Mouse (Mus musculus): ENCODE measurements around the gene Sorbs1.

The Sorbs1 gene

DNA sequence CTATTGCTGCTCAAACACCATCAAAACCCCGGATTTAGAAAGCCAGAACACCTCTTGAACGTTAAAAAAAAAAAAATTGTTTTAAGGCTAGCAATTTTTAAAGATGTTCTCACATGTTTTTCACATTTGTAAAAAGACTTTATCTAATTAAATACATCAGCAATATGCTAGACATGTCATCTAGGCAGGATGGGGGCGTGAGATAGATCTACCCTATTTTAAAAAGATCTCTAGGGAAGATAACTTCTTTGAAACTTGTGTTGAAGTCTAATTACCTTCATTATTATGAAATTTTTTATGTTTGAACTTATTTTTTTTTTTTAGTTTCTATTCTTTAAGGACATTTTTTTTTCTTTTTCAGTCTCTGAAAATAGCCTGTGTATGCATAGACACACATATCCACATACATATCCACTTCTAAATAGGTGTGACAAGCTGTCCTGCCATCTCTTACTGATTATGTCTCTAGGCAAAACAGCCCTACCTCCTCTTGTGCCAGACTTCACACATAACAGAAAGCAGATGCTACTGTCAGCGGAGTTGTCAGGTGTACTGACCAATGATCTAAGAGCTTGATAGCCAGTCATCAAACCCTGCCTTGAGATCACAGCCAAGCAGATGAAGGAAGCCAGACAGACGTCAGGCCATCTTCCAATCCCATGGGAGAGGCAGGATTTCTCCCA lies 153.7 kb downstream of the Sorbs1 start:
- no peaks in the 10 kb centered on the region for H3K36me3 ChIP-seq (ENCODE audit: control insufficient read depth, insufficient read depth, low read length, poor library complexity, severe bottlenecking)
- DNase-seq (ENCODE audit: low read depth, low spot score), result no peak
- H3K27me3 ChIP-seq (ENCODE audit: control insufficient read depth, insufficient read depth, low read length, poor library complexity, severe bottlenecking), result no peaks in the 10 kb centered on the region

DNA sequence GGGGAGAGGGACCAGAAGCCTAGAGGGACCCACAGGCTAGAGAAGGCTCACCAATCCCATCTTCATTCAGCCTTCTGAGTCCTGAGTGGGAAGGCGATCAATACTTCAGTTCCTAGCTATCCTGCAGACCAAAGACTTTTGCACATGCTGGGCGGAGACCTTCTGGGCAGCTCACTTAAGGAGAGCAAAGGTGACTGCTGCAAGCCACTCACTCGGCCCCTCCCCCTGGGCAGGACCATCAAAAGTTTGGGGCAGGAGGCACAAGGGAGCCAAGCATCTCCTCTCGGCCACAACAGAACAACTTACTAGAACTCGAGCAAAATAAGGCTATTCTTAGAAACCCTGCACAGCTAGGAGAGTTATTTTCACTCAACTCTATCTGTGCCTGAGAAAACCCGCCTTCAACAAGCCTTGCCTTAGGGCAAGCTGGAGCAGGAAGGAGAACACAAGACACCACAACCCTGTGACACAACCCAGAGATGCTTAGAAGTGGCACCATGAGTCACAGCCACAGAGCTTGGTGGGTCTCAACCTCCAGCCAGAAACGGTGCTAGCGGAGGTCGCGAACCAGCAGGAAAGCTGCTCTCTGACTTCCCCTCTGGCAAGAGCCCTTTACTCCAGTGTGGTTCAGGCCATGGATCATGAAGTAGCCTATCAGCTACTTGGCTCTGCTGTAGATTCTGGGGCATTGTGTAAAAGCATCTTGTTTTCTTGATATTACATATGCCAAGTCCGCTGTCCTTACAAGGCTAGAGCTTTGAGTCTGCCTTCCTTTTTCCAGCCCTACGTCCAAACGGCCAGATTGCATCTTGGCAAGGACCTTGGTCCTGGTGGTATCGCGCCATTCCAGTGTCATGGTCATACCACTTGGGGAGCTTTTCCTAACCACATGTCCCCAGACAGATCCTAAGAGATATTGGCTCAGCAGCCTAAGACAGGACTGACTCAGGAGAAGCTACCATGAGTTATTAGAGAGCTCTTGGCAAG lies 156.8 kb downstream of the Sorbs1 start:
- DNase-seq (ENCODE audit: low read depth, low spot score), result no peak
- no peaks in the 10 kb centered on the region for H3K36me3 ChIP-seq (ENCODE audit: control insufficient read depth, insufficient read depth, low read length, poor library complexity, severe bottlenecking)
- no peaks in the 10 kb centered on the region for H3K27me3 ChIP-seq (ENCODE audit: control insufficient read depth, insufficient read depth, low read length, poor library complexity, severe bottlenecking)

DNA sequence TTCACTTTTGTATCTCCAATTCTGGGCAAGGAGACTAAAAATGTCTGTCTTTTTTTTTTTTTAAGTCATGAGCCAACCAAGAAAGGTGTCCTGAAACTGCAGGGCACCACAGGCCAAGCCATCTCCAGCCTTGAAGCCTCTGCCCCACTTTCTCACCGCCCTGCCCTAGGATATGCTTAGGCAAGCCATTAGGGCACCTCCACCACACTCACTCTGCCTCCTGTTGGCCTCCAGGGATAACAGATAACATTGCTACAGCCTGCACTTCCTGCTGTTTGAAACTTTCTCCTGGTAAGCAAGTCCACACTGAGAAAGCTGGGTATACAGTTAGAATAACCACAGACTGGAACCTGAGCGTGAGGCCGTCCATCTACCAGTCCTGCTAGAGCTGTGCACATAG lies 158.5 kb downstream of the Sorbs1 start:
- DNase-seq (ENCODE audit: low read depth, low spot score), result no peak
- Histone ChIP-seq H3K36me3 (ENCODE audit: control insufficient read depth, insufficient read depth, low read length, poor library complexity, severe bottlenecking) (no peaks in the 10 kb centered on the region), H3K27me3 (ENCODE audit: control insufficient read depth, insufficient read depth, low read length, poor library complexity, severe bottlenecking) (no peaks in the 10 kb centered on the region)

DNA sequence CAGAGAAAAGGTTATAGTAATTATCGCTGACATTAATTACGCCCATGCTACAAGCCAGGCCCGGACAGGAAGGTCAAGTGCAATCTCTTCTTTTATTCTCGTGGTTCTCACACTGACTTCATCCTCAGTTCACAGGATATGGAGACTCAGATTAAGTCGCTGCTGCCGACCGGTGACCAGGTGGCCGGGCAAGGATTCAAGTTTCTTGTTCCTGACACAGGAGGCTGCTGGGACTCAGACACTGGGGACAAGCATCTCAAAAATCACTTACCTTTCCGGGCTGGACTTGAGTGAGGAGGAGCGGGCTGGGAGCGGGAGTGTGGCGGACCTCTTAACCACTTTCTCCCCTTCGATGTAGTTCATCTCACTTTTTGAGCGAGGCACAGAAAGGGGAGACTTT lies 161.6 kb downstream of the Sorbs1 start:
- DNase-seq (ENCODE audit: low read depth, low spot score), result no peak
- H3K27me3 ChIP-seq (ENCODE audit: control insufficient read depth, insufficient read depth, low read length, poor library complexity, severe bottlenecking), result no peaks in the 10 kb centered on the region
- H3K36me3 ChIP-seq (ENCODE audit: control insufficient read depth, insufficient read depth, low read length, poor library complexity, severe bottlenecking), result no peaks in the 10 kb centered on the region

DNA sequence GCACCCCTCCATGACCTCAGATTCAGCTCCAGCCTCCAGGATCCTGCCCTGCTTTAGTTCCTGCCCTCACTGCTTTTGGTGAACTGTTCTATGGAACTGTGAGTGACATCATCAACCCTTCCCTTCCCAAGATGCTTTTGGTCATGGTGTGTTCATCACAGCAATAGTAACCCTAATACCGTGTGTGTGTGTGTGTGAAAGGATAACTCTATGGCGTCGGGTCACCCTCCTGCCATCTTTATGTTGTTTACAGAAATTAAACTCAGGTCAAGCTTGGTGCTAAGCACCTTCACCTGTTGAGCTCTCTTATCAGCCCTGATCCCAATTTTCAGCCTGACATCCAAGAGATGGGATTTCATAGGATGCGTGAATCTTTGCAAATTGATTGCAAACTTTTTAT lies 162.7 kb downstream of the Sorbs1 start:
- Histone ChIP-seq H3K36me3 (ENCODE audit: control insufficient read depth, insufficient read depth, low read length, poor library complexity, severe bottlenecking) (no peaks in the 10 kb centered on the region), H3K27me3 (ENCODE audit: control insufficient read depth, insufficient read depth, low read length, poor library complexity, severe bottlenecking) (no peaks in the 10 kb centered on the region)
- no peak for DNase-seq (ENCODE audit: low read depth, low spot score)

DNA sequence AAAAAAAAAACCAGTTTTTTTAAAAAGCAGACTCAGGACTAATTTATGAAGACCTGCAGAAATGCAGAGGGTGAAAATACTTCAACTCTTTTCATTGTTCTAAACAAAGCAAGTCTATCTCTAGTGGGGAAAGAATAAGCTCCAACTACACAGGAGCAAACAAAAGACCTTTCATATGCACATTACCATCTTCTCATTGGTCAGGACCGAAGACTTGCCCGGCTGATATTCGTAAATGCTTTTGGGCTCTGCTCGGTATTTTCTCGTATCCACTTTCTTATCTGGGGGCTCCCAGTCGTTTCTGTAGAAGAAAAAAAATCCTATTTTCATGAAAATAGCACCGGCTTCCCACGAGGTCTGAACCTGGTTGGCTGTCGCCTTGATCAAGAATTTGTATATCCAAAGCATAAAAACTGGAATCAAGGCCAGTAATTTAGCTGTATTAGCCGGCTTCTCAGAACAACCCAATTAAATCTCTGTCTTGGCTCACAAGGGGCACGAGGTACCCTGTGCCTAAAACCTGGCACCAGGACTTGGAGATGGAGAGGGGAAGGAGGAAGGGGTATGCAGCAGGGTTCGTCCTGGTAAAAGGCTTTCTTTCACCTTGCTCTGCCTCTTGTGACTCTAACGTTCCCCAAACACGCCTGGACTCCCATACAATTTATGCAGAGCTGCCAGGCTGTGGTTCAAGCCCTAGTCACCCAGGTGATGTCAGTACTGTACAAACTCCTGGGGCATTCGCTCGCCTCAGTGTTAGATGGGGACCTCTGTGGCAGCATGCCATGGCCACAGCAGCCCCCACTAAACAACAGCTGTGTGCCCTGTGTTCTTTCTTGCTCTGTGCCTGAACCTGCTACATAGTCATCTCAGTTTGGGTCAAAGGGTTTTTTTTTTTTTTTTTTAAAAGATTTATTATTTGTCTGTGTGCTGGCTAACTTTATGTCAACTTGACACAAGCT lies 163.6 kb downstream of the Sorbs1 start:
- H3K36me3 ChIP-seq (ENCODE audit: control insufficient read depth, insufficient read depth, low read length, poor library complexity, severe bottlenecking), result no peaks in the 10 kb centered on the region
- DNase-seq (ENCODE audit: low read depth, low spot score), result no peak
- H3K27me3 ChIP-seq (ENCODE audit: control insufficient read depth, insufficient read depth, low read length, poor library complexity, severe bottlenecking), result no peaks in the 10 kb centered on the region

DNA sequence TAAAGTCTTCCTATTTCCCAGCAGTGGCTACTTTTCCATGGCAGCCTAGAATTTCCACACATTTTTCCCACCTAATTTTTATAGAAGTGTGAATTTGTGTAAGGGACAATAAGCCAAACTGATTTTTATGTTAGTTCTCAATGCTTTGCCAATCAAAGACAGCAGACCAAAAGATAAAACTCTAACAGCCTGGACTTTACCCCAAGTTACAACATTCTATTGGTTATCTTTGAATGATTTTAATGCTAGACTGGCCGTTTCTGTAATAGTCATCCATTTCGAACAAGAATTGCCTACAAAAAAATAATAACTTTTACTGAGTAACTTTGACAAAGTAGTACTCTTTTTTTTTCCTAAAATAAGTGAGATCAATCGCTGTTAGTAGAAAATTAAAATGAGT lies 164.3 kb downstream of the Sorbs1 start:
- DNase-seq (ENCODE audit: low read depth, low spot score), result no peak

DNA sequence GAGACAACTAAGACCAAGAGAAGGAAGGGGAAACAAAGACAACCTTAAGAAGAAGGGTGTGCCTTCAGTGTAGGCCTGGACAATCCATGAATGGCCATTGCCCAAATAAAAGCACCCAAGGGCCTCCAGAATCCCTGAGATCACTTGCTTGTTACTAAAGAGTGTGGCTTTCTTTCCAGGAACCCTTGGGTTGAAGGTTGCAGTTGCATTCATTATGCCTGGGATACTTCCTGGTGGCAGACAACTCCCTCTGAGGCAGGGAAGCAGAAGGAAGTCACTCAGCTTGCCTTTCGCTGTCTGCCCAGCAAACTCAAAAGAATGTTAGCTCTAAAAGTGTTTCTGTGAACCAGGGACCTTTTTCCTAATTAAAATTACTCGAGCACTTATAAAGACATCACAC lies 164.9 kb downstream of the Sorbs1 start:
- DNase-seq (ENCODE audit: low read depth, low spot score), result no peak
- no peaks in the 10 kb centered on the region for H3K27me3 ChIP-seq (ENCODE audit: control insufficient read depth, insufficient read depth, low read length, poor library complexity, severe bottlenecking)
- no peaks in the 10 kb centered on the region for H3K36me3 ChIP-seq (ENCODE audit: control insufficient read depth, insufficient read depth, low read length, poor library complexity, severe bottlenecking)

More for the DNA sequence above, 164.3 kb downstream of the Sorbs1 start:
- Histone ChIP-seq H3K36me3 (ENCODE audit: control insufficient read depth, insufficient read depth, low read length, poor library complexity, severe bottlenecking) (no peaks in the 10 kb centered on the region), H3K27me3 (ENCODE audit: control insufficient read depth, insufficient read depth, low read length, poor library complexity, severe bottlenecking) (no peaks in the 10 kb centered on the region)

DNA sequence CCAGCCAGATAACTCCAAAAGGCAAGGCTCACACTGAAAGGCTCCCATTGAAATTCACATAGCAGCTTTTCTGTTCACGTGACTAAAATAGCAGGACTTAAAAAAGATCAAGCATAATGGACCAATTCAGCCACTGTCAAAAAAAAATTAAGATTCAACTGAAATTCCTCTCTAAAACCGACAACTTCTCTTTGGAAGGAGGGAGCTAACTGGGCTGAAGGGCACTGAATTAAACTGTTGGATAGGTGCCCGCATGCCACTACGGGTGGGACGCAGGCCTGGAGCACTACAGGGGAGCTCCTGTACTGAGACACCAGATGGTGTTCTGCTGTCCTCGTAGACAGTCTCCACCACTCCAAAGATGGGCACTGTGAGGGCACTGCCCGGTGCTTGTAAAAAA lies 165.4 kb downstream of the Sorbs1 start:
- H3K36me3 ChIP-seq (ENCODE audit: control insufficient read depth, insufficient read depth, low read length, poor library complexity, severe bottlenecking), result no peaks in the 10 kb centered on the region
- no peak for DNase-seq (ENCODE audit: low read depth, low spot score)
- H3K27me3 ChIP-seq (ENCODE audit: control insufficient read depth, insufficient read depth, low read length, poor library complexity, severe bottlenecking), result no peaks in the 10 kb centered on the region

DNA sequence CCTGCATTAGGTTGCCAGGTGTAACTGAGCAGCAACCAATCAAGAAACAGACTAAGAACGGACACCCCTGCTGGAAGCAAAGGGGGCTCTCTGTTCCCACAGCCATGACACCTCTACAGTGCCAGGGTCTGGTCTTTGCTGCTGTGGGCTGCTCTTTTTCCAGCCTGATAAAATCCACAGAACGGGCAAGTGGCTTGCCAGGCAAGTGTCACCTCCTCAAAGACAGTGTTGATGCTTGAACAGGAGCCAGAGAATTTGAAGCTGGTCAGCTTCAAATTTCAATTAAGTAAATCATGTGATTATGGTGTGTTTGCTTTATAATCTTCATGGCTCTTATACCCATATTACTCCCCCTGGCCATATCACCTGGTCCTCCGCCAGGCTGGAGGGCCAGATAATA lies 166.7 kb downstream of the Sorbs1 start:
- Histone ChIP-seq H3K27me3 (ENCODE audit: control insufficient read depth, insufficient read depth, low read length, poor library complexity, severe bottlenecking) (no peaks in the 10 kb centered on the region), H3K36me3 (ENCODE audit: control insufficient read depth, insufficient read depth, low read length, poor library complexity, severe bottlenecking) (no peaks in the 10 kb centered on the region)
- DNase-seq (ENCODE audit: low read depth, low spot score), result no peak

DNA sequence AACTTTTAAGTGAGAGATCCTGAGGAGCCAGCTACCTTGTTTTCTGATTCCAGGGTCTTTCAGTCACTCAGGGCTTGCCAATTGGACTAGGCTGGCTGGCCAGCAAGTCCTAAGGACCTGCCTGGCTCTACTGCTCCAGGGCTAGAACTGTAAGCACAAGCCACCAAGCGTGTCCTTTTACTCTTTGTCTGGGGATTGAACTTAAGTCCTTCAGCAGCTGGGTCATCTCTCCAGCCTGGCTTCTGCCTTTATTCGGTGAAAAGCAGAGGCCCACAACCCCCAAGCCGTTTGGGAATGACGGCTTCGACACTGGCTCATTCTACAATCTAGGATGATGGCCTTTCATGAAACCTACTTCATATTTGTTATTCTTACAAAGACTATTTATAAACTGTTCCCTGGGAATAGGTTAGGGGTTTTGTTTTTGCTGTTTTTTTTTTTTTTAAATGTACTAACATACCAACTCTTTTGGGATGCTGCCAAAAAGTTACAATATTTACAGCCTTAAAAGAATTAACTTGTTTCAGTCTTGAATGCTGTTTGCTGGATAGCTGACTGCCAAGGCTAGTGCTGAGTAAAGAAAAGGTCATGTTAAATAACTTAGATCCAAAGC lies 167.2 kb downstream of the Sorbs1 start:
- H3K36me3 ChIP-seq (ENCODE audit: control insufficient read depth, insufficient read depth, low read length, poor library complexity, severe bottlenecking), result no peaks in the 10 kb centered on the region
- DNase-seq (ENCODE audit: low read depth, low spot score), result no peak
- no peaks in the 10 kb centered on the region for H3K27me3 ChIP-seq (ENCODE audit: control insufficient read depth, insufficient read depth, low read length, poor library complexity, severe bottlenecking)

DNA sequence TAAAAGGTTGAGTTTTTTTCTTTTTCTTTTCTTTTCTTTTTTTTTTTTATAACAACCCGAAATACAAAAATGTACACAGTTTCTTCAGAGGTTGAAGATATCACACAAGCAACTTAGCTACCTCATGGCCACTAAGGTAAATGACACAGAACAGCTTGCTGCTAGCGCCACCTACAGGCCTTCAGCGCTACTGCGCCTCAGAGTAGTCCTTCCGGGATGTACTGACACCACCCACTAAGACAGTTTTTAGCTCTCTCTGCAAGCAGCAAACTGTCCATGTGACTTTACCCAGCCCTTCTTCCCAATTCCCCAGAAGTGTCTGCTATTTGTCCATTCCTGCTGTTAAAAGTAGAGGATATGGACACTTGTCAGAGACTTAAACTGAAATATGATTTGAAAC lies 167.9 kb downstream of the Sorbs1 start:
- Histone ChIP-seq H3K36me3 (ENCODE audit: control insufficient read depth, insufficient read depth, low read length, poor library complexity, severe bottlenecking) (no peaks in the 10 kb centered on the region), H3K27me3 (ENCODE audit: control insufficient read depth, insufficient read depth, low read length, poor library complexity, severe bottlenecking) (no peaks in the 10 kb centered on the region)
- DNase-seq (ENCODE audit: low read depth, low spot score), result peak; percentile 84

DNA sequence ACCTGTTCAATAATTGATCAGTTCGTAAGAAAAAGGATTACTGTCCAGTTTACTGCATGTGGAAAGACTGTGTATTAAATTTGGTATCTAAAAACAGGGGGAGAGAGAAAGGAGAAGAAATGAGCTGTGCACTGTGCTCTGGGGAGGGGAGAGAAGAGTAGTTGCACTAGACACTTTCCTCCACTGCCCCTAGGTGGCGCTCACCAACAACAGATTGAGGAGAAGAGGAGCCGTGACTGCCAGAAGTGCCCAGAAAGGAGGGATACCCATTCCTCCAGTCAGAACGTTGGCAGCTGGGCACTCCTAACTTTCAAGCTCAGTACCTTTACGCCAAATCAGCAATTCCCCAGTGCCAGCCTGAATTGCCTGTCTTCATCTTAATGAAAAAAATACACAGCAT lies 170.6 kb downstream of the Sorbs1 start:
- no peaks in the 10 kb centered on the region for H3K27me3 ChIP-seq (ENCODE audit: control insufficient read depth, insufficient read depth, low read length, poor library complexity, severe bottlenecking)
- peak; percentile 85 for DNase-seq (ENCODE audit: low read depth, low spot score)

DNA sequence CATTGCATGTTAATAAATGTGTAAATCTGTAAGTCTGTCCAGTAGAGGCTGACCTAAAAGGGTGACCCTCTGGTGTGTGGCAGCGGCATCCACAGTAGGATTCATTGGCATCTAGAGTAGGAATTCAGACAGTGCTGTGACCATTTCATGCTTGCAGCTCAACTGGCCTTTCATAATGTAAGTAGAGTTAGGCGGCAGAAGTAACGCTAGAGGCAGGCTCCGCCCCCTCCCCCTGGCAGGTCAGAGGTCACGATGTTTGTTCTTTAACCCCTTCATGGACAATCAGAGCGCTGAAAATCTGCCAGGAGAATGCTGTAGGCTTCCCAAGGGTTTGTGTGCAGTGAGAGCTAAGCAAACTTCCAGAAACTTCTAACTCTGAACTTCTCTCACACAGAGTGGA lies 172.4 kb downstream of the Sorbs1 start:
- H3K36me3 ChIP-seq (ENCODE audit: control insufficient read depth, insufficient read depth, low read length, poor library complexity, severe bottlenecking), result no peaks in the 10 kb centered on the region
- DNase-seq (ENCODE audit: low read depth, low spot score), result no peak
- no peaks in the 10 kb centered on the region for H3K27me3 ChIP-seq (ENCODE audit: control insufficient read depth, insufficient read depth, low read length, poor library complexity, severe bottlenecking)

More for the DNA sequence above, 170.6 kb downstream of the Sorbs1 start:
- no peaks in the 10 kb centered on the region for H3K36me3 ChIP-seq (ENCODE audit: control insufficient read depth, insufficient read depth, low read length, poor library complexity, severe bottlenecking)

Data from splenic B cell, adult 2 months (primary cell).